Mouse (Mus musculus): ENCODE results near the gene Scamp4.

The Scamp4 gene

DNA sequence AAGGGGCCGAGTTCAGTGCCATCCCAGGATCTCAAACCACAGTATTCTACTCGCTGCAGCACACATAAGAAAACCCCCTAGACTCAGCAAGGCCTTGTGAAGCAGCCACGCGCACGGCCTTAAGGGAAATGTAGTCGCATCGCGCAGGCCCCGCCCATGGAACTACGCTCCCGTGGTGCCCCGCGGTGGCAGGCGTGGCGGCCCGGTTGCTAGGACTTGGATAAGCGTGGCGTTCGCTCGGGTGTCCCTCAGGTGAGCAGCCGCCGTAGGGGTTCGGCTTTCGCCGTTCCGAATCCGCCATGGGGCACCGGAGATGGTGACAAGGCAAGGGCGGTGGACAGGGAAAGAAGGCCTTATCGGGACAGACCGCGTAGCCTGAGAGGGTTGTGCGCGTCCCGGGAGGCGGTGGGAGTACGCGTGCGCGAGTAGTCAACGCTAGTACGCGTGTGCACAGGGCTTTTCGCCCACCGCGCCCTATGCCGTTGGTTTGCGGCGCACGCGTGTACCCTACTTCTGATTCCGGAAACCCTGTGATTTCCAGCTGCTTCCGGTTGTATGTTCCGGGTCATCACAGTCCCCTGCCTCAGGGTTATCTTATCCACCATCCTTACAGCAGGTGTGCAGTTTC lies at the start of gene Scamp4, which contains the start of gene Adat3:
TSS of gene Scamp4 (plus strand) at position 175 of the 628 bp plus-strand sequence.
TSS of gene Adat3 (plus strand) at position 183 of the 628 bp plus-strand sequence.
- DNase-seq (ENCODE audit: low spot score in 2 of 2), result peak; percentile 96 to 98

DNA sequence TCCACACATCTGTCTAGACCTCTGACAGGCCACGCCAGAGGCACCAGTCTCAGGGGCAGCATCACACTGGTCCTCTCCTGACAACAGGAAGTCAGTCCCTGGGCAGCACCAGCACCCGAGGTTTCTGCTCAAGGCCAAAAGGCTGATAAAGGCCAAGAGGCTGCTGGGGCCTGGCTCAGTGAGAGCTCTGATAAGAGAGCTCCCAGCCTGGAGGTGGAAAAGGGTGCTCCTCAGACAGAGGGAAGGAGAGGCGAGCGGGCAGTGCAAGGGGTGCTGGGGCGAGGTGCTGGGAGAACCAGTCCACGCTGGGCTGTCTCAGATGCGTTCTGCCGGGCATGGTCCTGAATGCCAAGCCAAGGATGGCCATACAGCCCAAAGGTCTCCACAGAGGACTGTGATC lies 49.1 kb upstream of the Scamp4 start:
- no peak for DNase-seq (ENCODE audit: low spot score in 2 of 2)

DNA sequence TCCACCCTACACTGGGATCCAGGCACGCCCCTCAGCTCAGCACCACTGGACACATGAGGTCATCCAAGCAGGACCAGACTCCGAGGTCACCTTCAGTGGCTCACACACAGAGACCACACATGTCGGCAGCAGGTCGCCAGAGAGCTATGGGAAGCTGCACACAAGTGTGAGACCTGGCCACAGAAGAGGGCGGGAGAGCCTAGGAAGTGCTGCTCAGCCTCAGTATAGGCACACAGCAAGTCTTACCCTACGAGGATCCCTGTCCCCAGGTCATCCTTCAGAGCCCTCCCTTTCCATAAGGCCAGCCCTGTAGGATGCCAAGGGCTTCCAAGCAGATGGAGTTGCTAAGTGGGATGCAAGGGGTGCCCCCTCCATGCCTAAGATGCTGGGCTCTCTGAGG lies 48.7 kb upstream of the Scamp4 start:
- no peak for DNase-seq (ENCODE audit: low spot score in 2 of 2)

DNA sequence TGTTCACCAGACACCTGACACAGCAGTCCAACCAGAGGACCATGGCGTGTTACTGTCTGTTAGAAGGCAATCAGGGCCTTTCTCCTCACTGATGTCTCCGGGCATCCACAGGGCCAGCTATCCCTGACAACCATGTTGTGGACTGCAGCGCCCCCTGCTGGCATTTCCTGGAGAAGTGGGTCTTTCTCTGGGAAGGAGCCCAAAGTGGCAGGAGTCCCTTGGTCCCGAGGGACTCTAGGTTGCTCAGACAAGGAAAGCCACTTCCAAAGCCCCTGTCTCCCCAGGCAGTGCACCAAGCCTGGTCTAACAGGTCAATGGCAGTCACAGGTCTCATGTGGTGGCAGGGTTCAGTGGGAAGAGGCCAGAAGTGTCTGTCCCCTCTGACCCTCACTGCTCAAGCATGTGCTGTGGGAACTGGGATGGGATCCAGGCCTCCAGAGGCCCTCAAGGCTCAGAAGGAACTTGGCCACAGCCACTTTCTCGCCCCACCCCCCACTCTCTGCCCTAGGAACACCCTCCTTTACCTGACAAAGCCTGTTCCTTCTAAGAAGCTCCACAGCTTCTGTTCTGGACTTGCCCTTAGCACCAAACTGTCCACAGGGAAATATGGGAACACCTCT lies 45.2 kb upstream of the Scamp4 start:
- DNase-seq (ENCODE audit: low spot score in 2 of 2), result peak; percentile 64 to 82

DNA sequence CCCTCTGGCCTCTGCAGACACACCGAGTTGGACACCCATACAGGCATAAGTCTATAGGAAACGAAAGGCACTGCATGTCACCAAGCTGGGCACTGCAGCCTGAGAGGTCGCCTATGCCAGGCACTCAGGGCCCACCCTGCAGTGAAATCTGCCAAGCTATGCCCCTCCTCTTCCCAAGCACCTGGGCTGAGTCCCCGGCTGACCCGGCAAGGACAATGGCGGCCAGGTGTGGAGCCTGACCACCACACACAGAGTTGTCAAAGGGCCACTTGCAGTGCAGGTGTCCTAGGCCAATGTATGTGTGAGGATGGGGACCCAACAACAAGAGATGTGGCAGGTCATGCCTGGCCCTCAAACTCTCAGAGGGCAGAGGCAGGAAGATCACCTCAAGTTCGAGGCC lies 43.2 kb upstream of the Scamp4 start:
- DNase-seq (ENCODE audit: low spot score in 2 of 2), result no peak

DNA sequence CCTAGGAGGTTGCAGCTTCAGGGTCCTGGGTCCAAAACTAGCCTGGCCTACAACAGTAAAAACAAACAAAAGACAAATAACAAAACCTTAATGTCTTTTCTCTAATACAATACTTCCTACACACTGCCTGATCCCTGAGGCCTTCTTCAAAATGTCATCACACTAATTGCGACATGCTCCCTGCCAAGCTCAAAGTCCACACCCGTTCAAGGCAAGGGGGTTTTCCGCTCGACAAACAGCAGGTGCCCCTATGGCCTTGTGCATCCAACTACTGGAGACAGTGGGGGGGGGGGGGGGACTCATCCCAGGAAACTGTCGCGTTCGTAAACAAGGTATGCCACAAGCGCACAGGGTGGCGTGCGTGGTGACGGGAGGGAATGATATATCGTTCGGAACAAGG lies 42.1 kb upstream of the Scamp4 start:
- DNase-seq (ENCODE audit: low spot score in 2 of 2), result no peak

DNA sequence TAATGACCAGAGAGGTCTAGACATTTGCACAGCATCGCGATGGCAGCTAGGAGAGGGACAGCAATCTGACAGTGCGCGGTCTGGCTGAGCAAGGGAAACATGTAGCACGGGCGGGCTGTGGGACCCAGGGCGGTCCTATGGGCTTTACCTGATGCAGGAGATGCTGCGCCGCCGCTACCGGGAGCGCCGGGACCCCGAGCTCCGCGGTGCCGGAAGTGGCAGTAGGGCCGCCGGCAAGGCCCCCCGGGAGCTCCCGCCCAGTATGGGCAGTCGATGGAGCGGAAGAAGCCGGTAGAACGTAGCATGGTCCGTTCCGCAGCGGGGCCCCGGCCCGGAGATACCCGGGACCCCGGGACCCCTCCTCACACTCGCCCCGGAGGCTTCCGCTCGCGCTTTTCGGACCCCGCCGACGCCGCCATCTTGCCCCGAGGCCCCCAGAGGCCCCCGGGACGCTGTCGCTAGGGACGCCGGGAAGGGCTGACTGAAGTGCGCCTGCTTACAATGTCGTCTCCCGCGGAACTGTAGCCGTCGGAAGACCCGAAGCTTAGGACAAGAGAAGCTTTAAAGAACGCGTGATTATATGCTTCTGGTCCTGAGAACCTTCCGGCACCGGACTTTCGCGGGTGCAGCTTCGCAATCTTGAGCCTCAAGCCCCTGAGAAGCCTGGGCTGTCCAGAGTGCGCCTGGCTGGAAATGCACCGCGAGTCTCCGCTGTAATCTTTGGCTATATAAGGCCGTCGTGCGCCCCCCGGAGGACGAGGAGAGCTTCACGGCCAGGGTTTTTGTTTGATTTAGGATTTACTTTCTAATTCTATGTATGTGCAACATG lies 41.3 kb upstream of the Scamp4 start, which contains the start of gene Rexo1:
TSS of gene Rexo1 (minus strand) at position 445 of the 829 bp plus-strand sequence.
- peak; percentile 96 to 98 for DNase-seq (ENCODE audit: low spot score in 2 of 2)

DNA sequence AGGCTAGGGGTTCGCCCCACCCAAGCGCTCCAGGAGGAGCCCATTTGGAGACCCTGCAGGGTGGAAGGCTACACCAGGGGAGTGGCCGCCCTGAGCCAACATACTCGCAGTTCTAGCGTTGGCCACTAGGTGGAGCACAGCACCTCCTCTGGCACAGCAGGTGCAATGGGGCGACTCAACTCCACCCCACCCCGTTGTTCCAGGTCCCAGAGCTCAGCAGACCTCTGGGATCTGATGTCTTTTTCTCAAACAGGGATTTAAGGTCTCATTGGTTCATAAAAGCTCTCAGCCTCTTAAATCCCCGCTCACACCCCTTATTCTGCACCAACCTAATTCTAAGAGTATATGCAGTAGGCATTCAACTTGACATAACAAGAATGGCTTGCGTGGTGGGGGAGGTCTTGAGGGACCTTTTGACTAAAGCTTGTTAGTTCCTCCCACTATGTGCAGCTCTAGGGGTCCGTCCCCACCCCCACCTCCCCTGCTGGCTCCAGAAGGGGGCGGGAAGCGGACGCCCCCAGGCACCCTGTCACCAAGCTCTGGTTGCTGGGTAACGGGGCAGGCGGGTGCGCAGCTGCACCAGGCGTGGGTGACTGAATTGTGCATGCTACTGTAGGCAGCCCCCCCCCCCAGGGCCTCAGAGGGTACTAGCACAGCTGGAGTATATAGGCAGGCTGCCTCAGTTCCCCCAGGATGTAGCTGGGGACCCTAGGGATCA lies 36.1 kb upstream of the Scamp4 start:
- peak; percentile 94 to 95 for DNase-seq (ENCODE audit: low spot score in 2 of 2)

DNA sequence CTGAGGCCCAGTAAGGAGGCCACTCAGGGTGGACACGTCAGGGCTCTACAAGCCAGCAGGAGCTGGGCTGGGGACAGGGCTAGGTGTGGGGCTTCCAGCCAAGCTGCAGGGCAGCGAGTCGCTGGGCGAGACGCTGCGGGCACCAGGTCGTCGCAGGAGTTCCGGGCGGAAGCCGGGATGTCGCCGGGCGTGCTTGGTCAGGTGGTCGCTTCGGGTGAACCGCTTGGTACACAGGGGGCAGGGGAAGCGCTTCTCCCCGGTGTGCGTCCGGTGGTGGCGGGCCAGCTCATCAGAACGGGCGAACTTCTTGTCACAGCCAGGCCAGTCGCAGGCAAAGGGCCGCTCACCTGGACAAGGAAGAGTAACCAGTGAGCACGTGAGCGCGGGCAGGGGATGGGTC lies 33.8 kb upstream of the Scamp4 start:
- DNase-seq (ENCODE audit: low spot score in 2 of 2), result no peak

DNA sequence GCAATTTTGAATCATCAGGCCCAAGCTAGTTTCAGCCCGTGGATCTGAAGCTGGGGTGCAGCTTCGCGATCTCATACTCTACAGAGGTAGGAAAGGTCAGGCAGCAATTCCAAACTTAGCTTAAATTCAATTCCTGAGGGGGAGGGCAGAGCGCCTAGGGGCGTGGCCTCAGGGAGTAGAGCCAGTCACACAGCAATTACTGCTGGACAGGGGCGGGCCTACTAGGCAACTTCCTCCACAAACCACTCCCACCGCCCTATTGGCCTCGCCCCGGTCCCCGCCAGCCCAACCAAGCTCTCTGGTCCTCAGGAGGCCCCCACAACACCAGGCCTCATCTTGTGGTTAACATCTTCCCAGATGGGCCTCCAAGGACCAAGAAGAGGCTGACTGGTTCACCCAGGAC lies 33.0 kb upstream of the Scamp4 start:
- DNase-seq (ENCODE audit: low spot score in 2 of 2), result no peak

DNA sequence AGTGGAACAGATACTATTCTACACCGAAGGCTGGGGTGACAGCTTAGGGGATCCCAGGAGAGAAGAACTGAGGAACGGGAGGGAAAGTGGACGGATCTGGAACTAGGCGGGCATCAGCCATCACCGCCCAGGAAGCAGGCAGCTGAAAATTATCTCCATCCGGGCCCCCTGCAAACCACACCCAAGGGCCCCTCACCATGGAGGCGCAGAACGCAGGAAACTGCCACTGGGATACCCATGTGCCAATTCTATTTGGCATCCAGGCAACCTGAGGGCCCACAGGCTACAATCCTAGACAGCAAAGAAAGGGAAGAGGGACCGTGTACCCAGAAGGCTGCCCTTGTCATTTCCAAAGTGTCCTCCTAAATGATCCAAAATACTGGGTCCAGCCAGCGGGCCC lies 32.3 kb upstream of the Scamp4 start:
- DNase-seq (ENCODE audit: low spot score in 2 of 2), result no peak

DNA sequence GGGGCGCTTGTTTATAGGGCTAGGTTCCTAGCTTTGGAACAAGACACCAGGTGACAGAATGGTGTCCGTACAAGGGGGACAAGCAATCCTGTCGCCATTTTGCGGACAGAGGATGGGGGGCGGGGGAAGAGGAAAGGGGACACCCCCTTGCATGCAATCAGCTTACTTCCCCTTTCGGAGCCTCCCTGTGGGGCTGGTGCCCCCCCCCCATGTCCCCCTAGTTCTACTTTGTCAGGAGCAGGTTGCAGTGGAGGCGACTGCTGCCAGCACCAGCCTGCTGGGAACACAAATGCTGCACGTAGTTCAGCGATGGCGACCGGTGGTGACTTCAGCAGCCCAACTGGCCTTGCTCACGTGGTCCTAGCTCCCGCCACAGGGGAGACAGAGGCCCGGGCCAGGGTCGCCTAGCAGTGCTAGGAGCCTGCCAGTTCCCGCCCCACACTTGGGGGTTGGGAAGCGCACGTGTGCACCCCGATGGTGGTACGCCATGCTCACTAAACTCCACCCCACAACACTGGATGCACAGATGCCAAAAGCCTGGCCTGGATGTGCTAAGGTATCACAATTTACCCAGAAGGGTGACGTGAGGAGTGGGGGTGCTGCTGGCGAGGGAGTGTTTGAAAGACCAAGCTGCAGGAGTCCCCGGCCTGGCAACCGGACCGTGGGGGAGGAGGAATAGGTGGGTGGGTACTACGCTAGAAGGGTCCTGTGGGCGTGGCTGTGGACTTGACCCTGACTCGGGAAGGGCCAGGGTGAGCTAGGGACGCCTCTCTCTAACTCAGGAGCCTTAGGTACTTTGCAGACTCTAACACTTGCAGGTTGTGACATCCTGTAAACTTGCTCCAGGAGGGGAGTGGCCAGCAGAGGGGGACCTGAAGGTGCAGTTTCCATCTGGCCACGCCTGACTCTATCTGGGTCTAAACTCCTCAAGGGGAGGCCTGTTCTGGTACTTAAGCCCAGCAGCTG lies 31.5 kb upstream of the Scamp4 start:
- DNase-seq (ENCODE audit: low spot score in 2 of 2), result no peak

DNA sequence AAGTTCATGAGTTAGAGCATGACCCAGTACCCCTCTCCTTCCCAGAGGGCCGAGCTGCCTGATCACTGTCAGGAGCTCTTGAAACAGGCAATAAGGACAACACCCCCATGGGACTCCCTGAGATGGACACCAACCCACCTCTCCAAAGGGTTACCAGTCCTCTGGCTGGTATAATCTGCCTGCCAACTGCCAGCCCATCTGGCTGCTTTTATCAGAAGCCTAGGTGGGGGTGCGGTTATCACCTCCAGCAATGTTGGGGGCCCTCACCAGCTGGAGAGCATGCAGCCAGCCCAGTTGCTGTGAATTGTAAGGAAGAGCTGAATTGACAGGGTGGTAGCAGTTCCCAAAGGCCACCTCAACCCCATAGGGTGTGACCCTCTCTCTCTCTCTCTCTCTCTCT lies 30.2 kb upstream of the Scamp4 start:
- DNase-seq (ENCODE audit: low spot score in 2 of 2), result no peak

DNA sequence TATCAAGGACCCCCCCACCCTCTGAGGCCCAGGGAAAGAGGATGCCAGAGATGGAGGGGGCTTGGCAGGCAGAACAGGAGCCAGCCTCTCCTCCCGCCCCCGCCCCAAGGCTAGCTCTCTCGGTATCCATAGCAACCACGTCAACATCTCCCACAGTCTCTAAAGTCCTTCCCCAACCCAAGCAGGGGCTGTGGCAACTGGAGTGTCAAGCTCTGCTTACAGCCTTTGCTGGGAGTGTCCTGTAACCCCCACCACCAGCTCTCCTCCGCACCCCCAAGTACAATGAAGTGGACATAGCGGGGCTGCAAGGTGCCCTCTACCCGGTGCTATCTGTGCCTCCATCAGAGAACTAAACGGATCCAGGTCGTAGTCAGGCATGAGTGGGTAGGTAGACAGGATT lies 28.7 kb upstream of the Scamp4 start:
- peak; percentile 67 to 70 for DNase-seq (ENCODE audit: low spot score in 2 of 2)

DNA sequence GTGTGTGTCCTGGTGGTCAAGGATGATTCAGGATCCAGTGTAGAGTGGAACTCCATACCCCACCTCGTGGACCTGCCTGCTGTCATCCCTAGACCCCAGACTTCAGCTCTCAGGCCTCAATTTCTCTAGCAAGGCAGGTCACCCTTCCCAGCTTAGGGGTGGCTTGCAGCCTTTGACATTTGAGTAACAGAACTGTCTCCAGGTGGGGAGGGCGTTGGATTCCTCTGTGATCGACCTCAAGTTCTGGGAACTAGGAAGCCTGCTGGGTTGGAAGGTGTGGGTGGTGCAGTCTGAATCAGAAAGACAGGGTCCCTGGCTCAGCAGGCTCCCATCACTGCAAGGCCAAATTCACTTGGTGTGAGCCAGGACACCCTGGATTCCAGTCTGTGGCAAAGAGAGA lies 27.8 kb upstream of the Scamp4 start:
- no peak for DNase-seq (ENCODE audit: low spot score in 2 of 2)

DNA sequence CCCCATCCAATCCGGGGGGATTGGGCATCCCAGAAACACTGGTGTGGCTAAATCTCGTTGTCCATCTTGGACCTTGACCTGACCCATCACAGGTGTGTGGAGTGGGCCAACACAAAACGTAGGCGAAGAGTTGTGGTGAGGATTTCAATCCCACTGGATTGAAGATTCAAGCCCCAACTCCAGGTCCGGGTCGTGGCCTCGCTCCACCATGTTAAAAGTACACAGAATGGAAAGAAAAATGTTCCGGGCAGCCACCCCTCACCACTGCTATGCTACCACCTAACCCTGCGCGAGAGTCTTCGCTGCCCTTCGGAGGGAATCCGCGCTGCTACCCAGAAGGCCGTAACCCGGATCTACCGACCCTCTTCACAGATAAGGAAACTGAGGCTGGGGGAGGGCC lies 26.7 kb upstream of the Scamp4 start:
- no peak for DNase-seq (ENCODE audit: low spot score in 2 of 2)

DNA sequence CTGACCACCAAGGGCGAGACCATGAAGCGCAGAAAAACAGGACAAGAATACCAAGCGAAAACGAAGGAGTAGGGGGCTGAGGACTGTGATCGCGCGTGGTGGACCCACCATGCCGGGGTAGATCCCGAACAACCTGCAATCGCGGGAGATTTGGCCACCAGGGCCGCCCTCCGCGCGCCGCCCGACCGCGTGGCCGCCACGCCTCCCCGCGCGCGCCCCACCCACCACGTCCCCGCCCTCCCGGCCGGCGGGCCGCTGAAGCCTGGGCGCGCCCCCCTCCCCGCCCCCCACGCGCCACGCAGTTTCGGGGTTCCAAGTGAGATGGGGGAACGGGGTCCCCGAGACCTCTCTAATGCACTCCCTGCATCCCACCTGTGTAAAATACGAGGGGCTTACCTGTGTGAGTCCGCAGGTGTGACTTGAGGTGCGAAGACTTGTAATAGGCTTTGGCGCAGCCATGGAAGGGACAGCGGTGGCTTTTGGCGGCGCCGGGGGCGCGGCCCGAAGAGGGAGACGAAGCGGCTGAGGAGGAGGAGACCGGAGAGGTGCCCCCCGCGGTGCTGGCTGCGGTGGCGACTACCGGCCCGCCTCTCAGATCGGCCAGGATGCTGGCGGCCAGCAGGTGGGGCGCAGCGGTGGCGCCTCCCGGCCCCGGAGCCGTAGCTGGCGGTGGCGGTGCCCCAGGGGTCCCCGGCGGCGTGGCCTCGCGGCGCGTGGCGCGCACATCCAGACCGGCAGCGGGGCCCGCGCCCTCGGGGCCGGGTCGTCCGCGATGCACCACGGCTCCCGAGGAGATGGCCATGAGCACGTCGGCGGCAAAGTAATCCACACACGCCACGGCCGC lies 26.1 kb upstream of the Scamp4 start:
- peak in 1 of 2 experiments; percentile 40 for DNase-seq (ENCODE audit: low spot score in 2 of 2)

DNA sequence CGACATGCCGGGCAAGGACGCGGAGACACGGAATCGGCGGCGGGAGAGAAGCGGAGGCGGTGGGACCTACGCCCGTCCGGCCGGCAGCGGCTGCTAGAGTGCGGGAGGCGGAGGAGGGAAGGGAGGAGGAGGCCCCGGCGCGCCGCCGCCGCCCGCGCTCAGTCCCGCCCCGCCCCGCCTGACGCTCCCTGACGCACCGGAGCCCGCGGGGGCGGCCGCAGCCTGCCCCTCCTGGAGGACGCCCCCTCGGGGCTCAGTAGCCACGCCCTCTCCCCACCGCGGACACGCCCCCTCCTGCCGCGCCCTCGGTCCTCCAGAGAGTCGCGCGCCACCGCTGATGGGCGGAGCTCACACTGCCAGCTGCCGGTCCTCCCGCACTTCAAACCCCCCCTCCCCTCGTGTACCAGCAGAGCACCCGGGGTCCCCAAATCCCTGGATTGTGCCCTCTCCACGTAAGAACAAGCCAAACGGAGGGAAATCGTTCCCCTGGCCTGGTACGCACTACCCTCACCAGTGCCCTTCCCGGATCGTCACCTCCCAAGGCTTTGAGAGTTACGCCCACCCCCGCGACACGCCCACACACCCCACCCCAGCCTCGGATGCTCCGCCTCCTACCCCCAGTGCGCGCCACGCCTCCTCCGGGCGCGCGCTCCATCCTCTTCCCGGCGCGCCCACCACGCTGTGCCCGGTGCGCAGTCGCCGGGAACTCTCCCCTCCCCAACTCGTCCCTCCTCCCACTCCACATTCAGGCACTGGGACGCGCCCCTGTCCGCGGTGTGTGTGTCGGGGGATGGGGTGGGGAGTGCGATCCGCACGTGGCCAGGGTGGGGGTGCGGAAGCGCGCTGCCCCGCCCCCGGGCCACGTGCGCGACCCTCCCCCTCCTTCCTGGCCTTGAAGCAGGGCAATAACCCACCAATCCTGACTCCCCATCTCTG lies 25.2 kb upstream of the Scamp4 start, which contains the start of gene Klf16:
TSS of gene Klf16 (minus strand) at position 127 of the 936 bp plus-strand sequence.
- peak; percentile 93 to 94 for DNase-seq (ENCODE audit: low spot score in 2 of 2)

Measured in right cerebral cortex, adult 2 months (tissue).